Mouse (Mus musculus): Measurements from ENCODE around the gene 1110008L16Rik. TPM values are rescaled to one million over a fixed set of nuclear protein-coding genes. Genes with fewer than 3 reads are reported as not detected.

The 1110008L16Rik gene
- polyA plus RNA-seq, 1 experiment from 2014 or later, result 19.0 TPM

DNA sequence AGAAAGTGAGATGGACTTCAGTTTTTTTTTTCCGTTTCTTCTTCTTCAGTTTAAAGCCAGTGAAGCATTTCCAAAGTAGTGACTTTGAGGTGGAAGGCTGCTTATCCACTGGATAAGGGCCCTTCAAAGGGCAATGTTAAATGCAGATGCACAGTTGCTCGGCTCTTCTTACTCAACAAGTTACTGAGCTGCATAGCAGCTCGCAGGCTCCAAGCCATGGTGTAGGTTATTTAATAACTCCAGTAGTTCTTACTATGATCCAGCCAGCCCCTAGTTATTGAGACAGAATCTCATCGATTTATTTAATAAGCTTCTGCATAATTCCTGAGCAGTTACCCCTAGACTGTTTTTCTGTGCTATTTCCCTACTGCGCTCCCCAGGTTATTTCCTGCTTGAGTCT is 115.9 kb downstream of the 1110008L16Rik start:
- 96% methylated on average over 5 of the region's 5 CpGs for WGBS
- Histone ChIP-seq H3K36me3 (replicated peaks) (peaks cover 99% of the 10 kb centered on the region), H3K9me3 (peaks cover under 1% of the 10 kb centered on the region; the same call in 1 of the 2 replicates), H3K4me3 (no peak overlapping the region), H3K4me1 (no peaks in the 10 kb centered on the region), H3K27me3 (ENCODE audit: poor library complexity, severe bottlenecking) (no peaks in the 10 kb centered on the region), H3K27ac (no peak overlapping the region)
- no peak for DNase-seq (ENCODE audit: extremely low spot score, low spot score)

GRCm38 (mm10) chr12:55415762-55416161 is 116.4 kb downstream of the 1110008L16Rik start:
- Histone ChIP-seq H3K27ac (no peak overlapping the region), H3K4me1 (no peaks in the 10 kb centered on the region), H3K36me3 (replicated peaks) (peaks cover 99% of the 10 kb centered on the region), H3K9me3 (peaks cover 4% of the 10 kb centered on the region; the same call in 1 of the 2 replicates), H3K4me3 (no peak overlapping the region), H3K27me3 (ENCODE audit: poor library complexity, severe bottlenecking) (no peaks in the 10 kb centered on the region)
- 100% methylated on average over 1 of the region's 1 CpGs for WGBS
- DNase-seq (ENCODE audit: extremely low spot score, low spot score), result no peak

- H3K4me1 ChIP-seq, result no peaks in the 10 kb centered on the region
- no peaks in the 10 kb centered on the region for H3K27me3 ChIP-seq (ENCODE audit: poor library complexity, severe bottlenecking)
- peaks cover 57% of the 10 kb centered on the region for H3K36me3 ChIP-seq (replicated peaks)
- H3K9me3 ChIP-seq, result peaks cover 4% of the 10 kb centered on the region; the same call in 1 of the 2 replicates
- H3K4me3 ChIP-seq, result no peak overlapping the region
- DNase-seq (ENCODE audit: extremely low spot score, low spot score), result no peak
- 95% methylated on average over 24 of the region's 24 CpGs for WGBS
- no peak overlapping the region for H3K27ac ChIP-seq
These were observed 120.8 kb downstream of the 1110008L16Rik start for GRCm38 (mm10) chr12:55420220-55420619.

- no peak for DNase-seq (ENCODE audit: extremely low spot score, low spot score)
- H3K4me1 ChIP-seq, result no peaks in the 10 kb centered on the region
- H3K36me3 ChIP-seq (replicated peaks), result peaks cover 39% of the 10 kb centered on the region
- no peak overlapping the region for H3K4me3 ChIP-seq
- WGBS, result 72% methylated on average over 3 of the region's 3 CpGs
- no peaks in the 10 kb centered on the region for H3K27me3 ChIP-seq (ENCODE audit: poor library complexity, severe bottlenecking)
- no peak overlapping the region for H3K27ac ChIP-seq
- peaks cover 4% of the 10 kb centered on the region; the same call in 1 of the 2 replicates for H3K9me3 ChIP-seq
These were observed 122.7 kb downstream of the 1110008L16Rik start for GRCm38 (mm10) chr12:55422057-55422456.

GRCm38 (mm10) chr12:55426300-55426699 is 126.9 kb downstream of the 1110008L16Rik start:
- no peak overlapping the region for H3K4me3 ChIP-seq
- no peaks in the 10 kb centered on the region for H3K9me3 ChIP-seq
- 90% methylated on average over 7 of the region's 7 CpGs for WGBS
- no peak overlapping the region for H3K27ac ChIP-seq
- H3K27me3 ChIP-seq (ENCODE audit: poor library complexity, severe bottlenecking), result no peaks in the 10 kb centered on the region
- no peaks in the 10 kb centered on the region for H3K36me3 ChIP-seq (replicated peaks)
- DNase-seq (ENCODE audit: extremely low spot score, low spot score), result no peak
- no peaks in the 10 kb centered on the region for H3K4me1 ChIP-seq

DNA sequence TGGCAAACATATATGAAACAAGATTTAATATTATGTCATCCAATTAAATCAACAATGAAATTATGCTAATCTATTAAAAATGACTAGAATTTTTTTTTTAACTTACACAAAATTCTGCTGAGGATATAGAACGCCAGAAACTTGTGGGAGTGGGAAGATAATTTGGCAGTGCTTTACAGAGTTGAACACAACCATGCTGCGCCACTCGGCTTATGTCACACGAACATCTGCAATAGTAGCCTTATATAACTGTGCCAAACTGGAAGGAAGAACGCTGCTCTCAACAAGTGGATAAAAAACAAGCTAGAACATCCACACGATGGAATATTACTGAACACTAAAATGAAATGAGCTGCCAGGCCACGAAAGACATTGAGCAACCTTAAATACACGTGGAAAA is 129.8 kb downstream of the 1110008L16Rik start:
- no peak overlapping the region for H3K4me3 ChIP-seq
- WGBS, result 90% methylated on average over 8 of the region's 8 CpGs
- no peaks in the 10 kb centered on the region for H3K27me3 ChIP-seq (ENCODE audit: poor library complexity, severe bottlenecking)
- H3K27ac ChIP-seq, result no peak overlapping the region
- no peak for DNase-seq (ENCODE audit: extremely low spot score, low spot score)
- H3K4me1 ChIP-seq, result peaks cover 4% of the 10 kb centered on the region
- H3K9me3 ChIP-seq, result no peaks in the 10 kb centered on the region
- no peaks in the 10 kb centered on the region for H3K36me3 ChIP-seq (replicated peaks)

GRCm38 (mm10) chr12:55429956-55430355 is 130.6 kb downstream of the 1110008L16Rik start:
- Histone ChIP-seq H3K4me3 (no peak overlapping the region), H3K9me3 (no peaks in the 10 kb centered on the region), H3K27ac (no peak overlapping the region), H3K27me3 (ENCODE audit: poor library complexity, severe bottlenecking) (no peaks in the 10 kb centered on the region), H3K36me3 (replicated peaks) (no peaks in the 10 kb centered on the region), H3K4me1 (peaks cover 4% of the 10 kb centered on the region)
- no peak for DNase-seq (ENCODE audit: extremely low spot score, low spot score)
- 85% methylated on average over 4 of the region's 4 CpGs for WGBS

Other genes with a start within 250 kb of the 1110008L16Rik start
- gene 2700097O09Rik, start 219.5 kb upstream of the 1110008L16Rik start, polyA plus RNA-seq (2016; fragmentation: Nextera tagmentation; extraction: Ambion mirVana), result 45.3 and 49.4 TPM in 2 replicates
- gene Srp54a, start 219.3 kb upstream of the 1110008L16Rik start, polyA plus RNA-seq (2016; fragmentation: Nextera tagmentation; extraction: Ambion mirVana), result 140 and 155 TPM in 2 replicates
- 8.5 and 9.3 TPM in 2 replicates for gene Fam177a, start 175.1 kb upstream of the 1110008L16Rik start, polyA plus RNA-seq (2016; fragmentation: Nextera tagmentation; extraction: Ambion mirVana)
- gene Srp54b, start 144.5 kb upstream of the 1110008L16Rik start, polyA plus RNA-seq (2016; fragmentation: Nextera tagmentation; extraction: Ambion mirVana), result 44.0 and 47.5 TPM in 2 replicates
- gene 1700047I17Rik2, start 100.0 kb upstream of the 1110008L16Rik start, polyA plus RNA-seq (2016; fragmentation: Nextera tagmentation; extraction: Ambion mirVana), result 2.1 and 4.0 TPM in 2 replicates
- 56.0 and 57.1 TPM in 2 replicates for gene Srp54c, start 69.4 kb upstream of the 1110008L16Rik start, polyA plus RNA-seq (2016; fragmentation: Nextera tagmentation; extraction: Ambion mirVana)
- 23.1 and 23.2 TPM in 2 replicates for gene Ppp2r3c, start 3.4 kb downstream of the 1110008L16Rik start, polyA plus RNA-seq (2016; fragmentation: Nextera tagmentation; extraction: Ambion mirVana)
- gene Psma6, start 84.6 kb downstream of the 1110008L16Rik start, polyA plus RNA-seq (2016; fragmentation: Nextera tagmentation; extraction: Ambion mirVana), result 501 and 503 TPM in 2 replicates
- gene Nfkbia, start 193.1 kb downstream of the 1110008L16Rik start, polyA plus RNA-seq (2016; fragmentation: Nextera tagmentation; extraction: Ambion mirVana), result 34.3 and 36.1 TPM in 2 replicates